Mouse (Mus musculus): ENCODE measurements around the gene Nuak1. TPM values are rescaled to one million over a fixed set of nuclear protein-coding genes. Genes with fewer than 3 reads are reported as not detected.

The Nuak1 gene
- polyA plus RNA-seq, 2 experiments: 3.3 to 19.6 TPM

GRCm38 (mm10) chr10:84433193-84433801 is 7.1 kb downstream of the Nuak1 start:
- no peak overlapping the region for H3K9ac ChIP-seq (ENCODE audit: low read depth, low read length, severe bottlenecking)
- DNase-seq (ENCODE audit: low spot score): peak; percentile 80
- peak; percentile 24; the same call in 1 of the 2 replicates for ATAC-seq (ENCODE audit: low FRiP score, low read depth)
- peaks cover 32% of the 10 kb centered on the region for H3K4me1 ChIP-seq (ENCODE audit: control insufficient read depth, insufficient read depth, low read length)
- H3K27me3 ChIP-seq (ENCODE audit: control insufficient read depth, insufficient read depth, low read length): no peaks in the 10 kb centered on the region
- no peak overlapping the region for H3K27ac ChIP-seq (replicated peaks; ENCODE audit: low read depth, low read length)
- WGBS: 49% methylated on average over 21 of the region's 21 CpGs
- H3K4me3 ChIP-seq (replicated peaks; ENCODE audit: low read length): no peak overlapping the region
- no peak for TF ChIP-seq POLR2A (IDR thresholded peaks at IDR 0.05; ENCODE audit: borderline replicate concordance, extremely low read depth, insufficient read depth, insufficient read length)
- H3K9me3 ChIP-seq (ENCODE audit: control insufficient read depth, low read length): no peaks in the 10 kb centered on the region
- H3K36me3 ChIP-seq (ENCODE audit: control insufficient read depth, insufficient read depth, low read length): peaks cover 18% of the 10 kb centered on the region
- no peak overlapping the region for H3K4me2 ChIP-seq (replicated peaks; ENCODE audit: low read depth, low read length, severe bottlenecking)

DNA sequence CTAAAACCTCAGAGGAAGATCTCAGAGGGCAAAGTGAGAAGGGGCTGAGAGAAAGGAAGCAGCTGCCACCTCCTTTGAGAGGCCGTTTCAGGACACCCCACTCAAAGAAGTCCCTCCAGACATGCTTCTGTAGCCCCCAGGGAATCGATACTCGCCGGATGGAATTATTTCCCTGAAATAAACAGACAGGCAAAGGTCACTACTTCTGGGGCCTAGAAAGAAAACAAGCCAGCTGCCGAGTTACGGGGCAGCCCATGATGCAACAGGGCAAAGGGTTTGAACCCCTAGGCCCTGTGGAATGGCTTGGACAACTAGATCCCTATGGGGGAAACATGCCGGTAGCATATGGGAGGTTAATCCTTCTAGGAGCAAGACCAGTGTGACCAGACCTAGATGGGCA is 16.0 kb downstream of the Nuak1 start:
- Histone ChIP-seq H3K4me1 (ENCODE audit: control insufficient read depth, insufficient read depth, low read length) (peaks cover 19% of the 10 kb centered on the region), H3K4me2 (replicated peaks; ENCODE audit: low read depth, low read length, severe bottlenecking) (no peak overlapping the region), H3K9ac (ENCODE audit: low read depth, low read length, severe bottlenecking) (no peak overlapping the region), H3K9me3 (ENCODE audit: control insufficient read depth, low read length) (no peaks in the 10 kb centered on the region), H3K27me3 (ENCODE audit: control insufficient read depth, insufficient read depth, low read length) (no peaks in the 10 kb centered on the region), H3K27ac (replicated peaks; ENCODE audit: low read depth, low read length) (no peak overlapping the region), H3K4me3 (replicated peaks; ENCODE audit: low read length) (no peak overlapping the region), H3K36me3 (ENCODE audit: control insufficient read depth, insufficient read depth, low read length) (peaks cover 11% of the 10 kb centered on the region)
- ATAC-seq (ENCODE audit: low FRiP score, low read depth): no peak
- no peak for DNase-seq (ENCODE audit: low spot score)
- 66% methylated on average over 7 of the region's 7 CpGs for WGBS
- TF ChIP-seq POLR2A (IDR thresholded peaks at IDR 0.05; ENCODE audit: borderline replicate concordance, extremely low read depth, insufficient read depth, insufficient read length): no peak

DNA sequence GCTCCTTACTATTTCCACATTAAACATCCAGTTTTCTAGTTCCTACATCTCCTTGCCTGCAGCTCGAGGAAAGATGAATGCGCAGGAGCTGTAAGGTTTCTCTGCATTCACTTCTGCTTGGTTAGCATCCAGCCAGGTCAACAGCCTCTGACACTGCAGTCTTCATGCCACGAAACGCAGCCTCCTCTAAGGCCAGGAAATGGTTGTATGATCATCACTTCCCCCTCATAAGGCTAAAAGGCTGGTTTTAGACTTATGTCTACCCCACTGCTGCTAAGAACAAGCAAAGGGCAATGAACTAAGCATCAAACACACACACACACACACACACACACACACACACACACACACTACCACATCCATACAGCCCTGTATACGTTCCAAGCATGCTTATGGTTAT is 16.5 kb downstream of the Nuak1 start:
- Histone ChIP-seq H3K9me3 (ENCODE audit: control insufficient read depth, low read length) (no peaks in the 10 kb centered on the region), H3K4me2 (replicated peaks; ENCODE audit: low read depth, low read length, severe bottlenecking) (no peak overlapping the region), H3K36me3 (ENCODE audit: control insufficient read depth, insufficient read depth, low read length) (peaks cover 11% of the 10 kb centered on the region), H3K4me1 (ENCODE audit: control insufficient read depth, insufficient read depth, low read length) (peaks cover 19% of the 10 kb centered on the region), H3K9ac (ENCODE audit: low read depth, low read length, severe bottlenecking) (no peak overlapping the region), H3K27ac (replicated peaks; ENCODE audit: low read depth, low read length) (no peak overlapping the region), H3K4me3 (replicated peaks; ENCODE audit: low read length) (no peak overlapping the region), H3K27me3 (ENCODE audit: control insufficient read depth, insufficient read depth, low read length) (no peaks in the 10 kb centered on the region)
- TF ChIP-seq POLR2A (IDR thresholded peaks at IDR 0.05; ENCODE audit: borderline replicate concordance, extremely low read depth, insufficient read depth, insufficient read length): no peak
- DNase-seq (ENCODE audit: low spot score): no peak
- WGBS: 90% methylated on average over 5 of the region's 5 CpGs
- ATAC-seq (ENCODE audit: low FRiP score, low read depth): no peak

DNA sequence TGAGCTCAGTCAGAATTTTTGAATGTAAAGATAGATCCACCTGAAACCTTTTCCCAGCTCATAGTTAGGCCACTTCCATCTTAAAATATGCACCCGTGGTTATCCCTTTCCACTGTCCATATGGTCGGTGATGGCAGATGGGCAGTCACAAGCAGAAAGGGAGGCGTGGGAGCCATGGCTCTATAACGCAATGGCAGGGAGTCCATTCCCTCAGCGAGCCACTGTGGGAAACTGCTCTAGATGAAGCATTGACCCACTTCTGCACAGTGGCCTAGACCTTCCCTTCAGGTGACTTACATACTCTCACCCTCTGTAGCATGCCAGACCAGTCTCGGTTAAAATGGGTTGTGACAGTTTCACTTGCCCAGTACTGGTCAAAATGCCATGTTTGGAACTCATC is 19.8 kb downstream of the Nuak1 start:
- Histone ChIP-seq H3K27me3 (ENCODE audit: control insufficient read depth, insufficient read depth, low read length) (no peaks in the 10 kb centered on the region), H3K4me3 (replicated peaks; ENCODE audit: low read length) (no peak overlapping the region), H3K4me2 (replicated peaks; ENCODE audit: low read depth, low read length, severe bottlenecking) (no peak overlapping the region), H3K9me3 (ENCODE audit: control insufficient read depth, low read length) (no peaks in the 10 kb centered on the region), H3K4me1 (ENCODE audit: control insufficient read depth, insufficient read depth, low read length) (peaks cover 8% of the 10 kb centered on the region), H3K36me3 (ENCODE audit: control insufficient read depth, insufficient read depth, low read length) (peaks cover 8% of the 10 kb centered on the region), H3K27ac (replicated peaks; ENCODE audit: low read depth, low read length) (no peak overlapping the region), H3K9ac (ENCODE audit: low read depth, low read length, severe bottlenecking) (no peak overlapping the region)
- DNase-seq (ENCODE audit: low spot score) (no peak), ATAC-seq (ENCODE audit: low FRiP score, low read depth) (no peak)
- 92% methylated on average over 6 of the region's 6 CpGs for WGBS
- TF ChIP-seq POLR2A (IDR thresholded peaks at IDR 0.05; ENCODE audit: borderline replicate concordance, extremely low read depth, insufficient read depth, insufficient read length): no peak

- no peak overlapping the region for H3K4me2 ChIP-seq (replicated peaks; ENCODE audit: low read depth, low read length, severe bottlenecking)
- no peaks in the 10 kb centered on the region; the same call in 1 of the 2 replicates for H3K4me1 ChIP-seq (ENCODE audit: control insufficient read depth, insufficient read depth, low read length)
- TF ChIP-seq POLR2A (IDR thresholded peaks at IDR 0.05; ENCODE audit: borderline replicate concordance, extremely low read depth, insufficient read depth, insufficient read length): no peak
- no peak overlapping the region for H3K27ac ChIP-seq (replicated peaks; ENCODE audit: low read depth, low read length)
- DNase-seq (ENCODE audit: low spot score): no peak
- no peak overlapping the region for H3K9ac ChIP-seq (ENCODE audit: low read depth, low read length, severe bottlenecking)
- peaks cover 14% of the 10 kb centered on the region for H3K36me3 ChIP-seq (ENCODE audit: control insufficient read depth, insufficient read depth, low read length)
- no peaks in the 10 kb centered on the region for H3K27me3 ChIP-seq (ENCODE audit: control insufficient read depth, insufficient read depth, low read length)
- ATAC-seq (ENCODE audit: low FRiP score, low read depth): no peak
- H3K4me3 ChIP-seq (replicated peaks; ENCODE audit: low read length): no peak overlapping the region
- no peaks in the 10 kb centered on the region for H3K9me3 ChIP-seq (ENCODE audit: control insufficient read depth, low read length)
Observed at GRCm38 (mm10) chr10:84418421-84418820, 22.0 kb downstream of the Nuak1 start.

Data from limb, embryonic 14.5 days (tissue).